Mouse (Mus musculus): ENCODE data around the gene Cyb5d2. TPM values are rescaled to one million over a fixed set of nuclear protein-coding genes. Genes with fewer than 3 reads are reported as not detected.

The Cyb5d2 gene
- total and polyA plus RNA-seq, 3 experiments = 2.4 to 3.9 (median 3.9) TPM

GRCm38 (mm10) chr11:72751956-72752355 is 44.0 kb downstream of the Cyb5d2 start:
- H3K27me3 ChIP-seq (replicated peaks) = no peaks in the 10 kb centered on the region
- peaks cover 85 to 98% of the 10 kb centered on the region in 2 experiments for H3K36me3 ChIP-seq (replicated peaks in 1 of 2; ENCODE audit: control insufficient read depth in 1 of 2, insufficient read depth in 1 of 2, low read length in 1 of 2)
- dilution Hi-C loops (cut with MboI; ENCODE audit: extremely low pct_ligation_motif_present, extremely low pct_unique_long_range_greater_than_20kb, low sequenced_read_pairs) (no loop called here), in situ Hi-C loops (cut with MboI; ENCODE audit: low pct_ligation_motif_present, low pct_unique_long_range_greater_than_20kb, low sequenced_read_pairs) (no loop called here)
- H3K4me1 ChIP-seq (ENCODE audit: control insufficient read depth in 1 of 2, insufficient read depth in 2 of 2) = peaks cover 0 to 11% of the 10 kb centered on the region in 2 experiments; a peak in 1 of 4 replicates
- DNase-seq (ENCODE audit: extremely low read depth) = peak; percentile 52
- no peak overlapping the region for H3K4me2 ChIP-seq (ENCODE audit: insufficient read depth, low read depth, poor library complexity, severe bottlenecking)
- TF ChIP-seq USF2 (conservative IDR thresholded peaks at IDR 0.05; ENCODE audit: low read depth, low read length) (no peak), CTCF (conservative IDR thresholded peaks at IDR 0.05 in 1 of 2, IDR thresholded peaks at IDR 0.05 in 1 of 2; ENCODE audit: low read depth in 2 of 2, low read length in 2 of 2) (peak in 1 of 2 experiments; percentile 49; a peak in 2 of 4 replicates), ZKSCAN1 (IDR thresholded peaks at IDR 0.05; ENCODE audit: borderline replicate concordance, low read depth, low read length) (no peak), RAD21 (IDR thresholded peaks at IDR 0.05; ENCODE audit: low read depth, low read length) (peak; percentile 23), HCFC1 (IDR thresholded peaks at IDR 0.05; ENCODE audit: low read depth, low read length) (no peak), TCF12 (IDR thresholded peaks at IDR 0.05; ENCODE audit: low read depth, low read length) (no peak), MXI1 (IDR thresholded peaks at IDR 0.05; ENCODE audit: low read depth, low read length) (no peak), ELF1 (IDR thresholded peaks at IDR 0.05; ENCODE audit: low read depth, low read length) (no peak), SMC3 (IDR thresholded peaks at IDR 0.05; ENCODE audit: low read depth, low read length) (peak; percentile 38), BHLHE40 (IDR thresholded peaks at IDR 0.05; ENCODE audit: low read depth, low read length) (no peak), SIN3A (IDR thresholded peaks at IDR 0.05; ENCODE audit: low read length) (no peak), ETS1 (conservative IDR thresholded peaks at IDR 0.05; ENCODE audit: low read depth, low read length) (no peak), MYC (IDR thresholded peaks at IDR 0.05; ENCODE audit: low read depth, low read length) (no peak), ZMIZ1 (IDR thresholded peaks at IDR 0.05; ENCODE audit: low read depth, low read length) (no peak), MAX (IDR thresholded peaks at IDR 0.05; ENCODE audit: low read length) (no peak), E2F4 (IDR thresholded peaks at IDR 0.05; ENCODE audit: insufficient replicate concordance, low read depth, low read length) (no peak), RCOR1 (conservative IDR thresholded peaks at IDR 0.05; ENCODE audit: low read depth, low read length) (no peak)
- no peaks in the 10 kb centered on the region for H3K79me2 ChIP-seq (replicated peaks; ENCODE audit: control insufficient read depth, extremely low read depth, insufficient read depth, poor library complexity, severe bottlenecking)
- H3K9me3 ChIP-seq (replicated peaks; ENCODE audit: low read length) = no peaks in the 10 kb centered on the region
- H3K4me3 ChIP-seq (replicated peaks in 1 of 3; ENCODE audit: low read depth in 2 of 3, low read length in 2 of 3, poor library complexity in 1 of 3) = no peak overlapping the region
- H3K27ac ChIP-seq (ENCODE audit: insufficient read depth, low read depth) = no peak overlapping the region
- no peak overlapping the region for H3K9ac ChIP-seq (ENCODE audit: insufficient read depth, low read depth)

GRCm38 (mm10) chr11:72739048-72739447 is 56.9 kb downstream of the Cyb5d2 start:
- dilution Hi-C loops (cut with MboI; ENCODE audit: extremely low pct_ligation_motif_present, extremely low pct_unique_long_range_greater_than_20kb, low sequenced_read_pairs) = no loop called here
- Histone ChIP-seq H3K4me2 (ENCODE audit: insufficient read depth, low read depth, poor library complexity, severe bottlenecking) (no peak overlapping the region), H3K36me3 (replicated peaks in 1 of 2; ENCODE audit: control insufficient read depth in 1 of 2, insufficient read depth in 1 of 2, low read length in 1 of 2) (peaks cover 56 to 82% of the 10 kb centered on the region in 2 experiments), H3K4me1 (ENCODE audit: control insufficient read depth in 1 of 2, insufficient read depth in 2 of 2) (peaks cover 7 to 27% of the 10 kb centered on the region in 2 experiments), H3K79me2 (replicated peaks; ENCODE audit: control insufficient read depth, extremely low read depth, insufficient read depth, poor library complexity, severe bottlenecking) (peaks cover 5% of the 10 kb centered on the region; the same call in 1 of the 2 replicates), H3K4me3 (replicated peaks in 1 of 3; ENCODE audit: low read depth in 2 of 3, low read length in 2 of 3, poor library complexity in 1 of 3) (no peak overlapping the region), H3K9ac (ENCODE audit: insufficient read depth, low read depth) (no peak overlapping the region), H3K27me3 (replicated peaks) (no peaks in the 10 kb centered on the region), H3K27ac (ENCODE audit: insufficient read depth, low read depth) (no peak overlapping the region), H3K9me3 (replicated peaks; ENCODE audit: low read length) (no peaks in the 10 kb centered on the region)
- no peak for TF ChIP-seq USF2 (conservative IDR thresholded peaks at IDR 0.05; ENCODE audit: low read depth, low read length)
- no peak for TF ChIP-seq PAX5 (IDR thresholded peaks at IDR 0.05; ENCODE audit: low read length)
- TF ChIP-seq MAX (IDR thresholded peaks at IDR 0.05; ENCODE audit: low read length) = no peak
- no peak for TF ChIP-seq MEF2A (IDR thresholded peaks at IDR 0.05; ENCODE audit: borderline replicate concordance, low read depth, low read length)
- no peak for TF ChIP-seq ELF1 (IDR thresholded peaks at IDR 0.05; ENCODE audit: low read depth, low read length)
- TF ChIP-seq TBP (conservative IDR thresholded peaks at IDR 0.05; ENCODE audit: low read depth, low read length) = no peak
- no peak for TF ChIP-seq SMC3 (IDR thresholded peaks at IDR 0.05; ENCODE audit: low read depth, low read length)
- TF ChIP-seq E2F4 (IDR thresholded peaks at IDR 0.05; ENCODE audit: insufficient replicate concordance, low read depth, low read length) = no peak
- TF ChIP-seq USF1 (IDR thresholded peaks at IDR 0.05; ENCODE audit: low read depth, low read length) = no peak
- no peak for TF ChIP-seq KAT2A (IDR thresholded peaks at IDR 0.05; ENCODE audit: insufficient replicate concordance, low read length)
- no peak for TF ChIP-seq ETS1 (conservative IDR thresholded peaks at IDR 0.05; ENCODE audit: low read depth, low read length)
- TF ChIP-seq ZC3H11A (IDR thresholded peaks at IDR 0.05; ENCODE audit: low read depth, low read length) = no peak
- TF ChIP-seq SIN3A (IDR thresholded peaks at IDR 0.05; ENCODE audit: low read length) = no peak
- no peak for TF ChIP-seq POLR2A (IDR thresholded peaks at IDR 0.05; ENCODE audit: low read depth, low read length)
- in situ Hi-C loops (cut with MboI; ENCODE audit: low pct_ligation_motif_present, low pct_unique_long_range_greater_than_20kb, low sequenced_read_pairs) = no loop called here
- no peak for DNase-seq (ENCODE audit: extremely low read depth)
